10 mouse cellular contexts compared by ENCODE assay signal in genomic region chrX:166167307-166167706, GRCm38 (mm10). TPM values are rescaled to one million over a fixed set of nuclear protein-coding genes. Genes with fewer than 3 reads are reported as not detected.
DNase-seq lines count a peak whose midpoint lies in the region.
"Had no signal": no experiment of that assay in that cellular context is flagged by ENCODE, and none has a peak within 500 bp of the region (broad histone marks: within the 10 kb centered on the region; RNA-seq: fewer than 3 reads in every experiment).

No protein-coding gene starts in this region.

- no peaks in the 10 kb centered on the region for H3K36me3 ChIP-seq in embryonic facial prominence, embryonic 10.5 days (replicated peaks)
- no peaks in the 10 kb centered on the region for H3K36me3 ChIP-seq in splenic B cell, adult 2 months (ENCODE audit: control insufficient read depth, insufficient read depth, low read length, poor library complexity, severe bottlenecking)
- H3K36me3 ChIP-seq: limb, embryonic 15.5 days had no signal

- peaks cover 29% of the 10 kb centered on the region for H3K27me3 ChIP-seq in embryonic facial prominence, embryonic 10.5 days (replicated peaks; ENCODE audit: low read depth, poor library complexity, severe bottlenecking)
- no peaks in the 10 kb centered on the region for H3K27me3 ChIP-seq in splenic B cell, adult 2 months (ENCODE audit: control insufficient read depth, insufficient read depth, low read length, poor library complexity, severe bottlenecking)

- peak; percentile 34 for DNase-seq in adrenal gland, postnatal 14 days
- no peak for DNase-seq in adrenal gland, postnatal 4 days (ENCODE audit: low spot score in 2 of 2)
- DNase-seq in layer of hippocampus, adult 11-12 months (ENCODE audit: low spot score), result peak; percentile 35
- no peak for DNase-seq in layer of hippocampus, adult 9-11 months
- DNase-seq in ES-CJ7 (ENCODE audit: low read depth, low spot score), result peak; percentile 27
- DNase-seq in embryonic facial prominence, embryonic 10.5 days (ENCODE audit: low spot score), result peak; percentile 10
- peak; percentile 71 for DNase-seq in splenic B cell, adult 2 months (ENCODE audit: low read depth, low spot score)
- no peak for DNase-seq in ovary, adult 18-20 months (ENCODE audit: low spot score)

- H3K4me1 ChIP-seq in embryonic facial prominence, embryonic 10.5 days, result peaks cover 3% of the 10 kb centered on the region; the same call in 1 of the 2 replicates
- H3K4me1 ChIP-seq: limb, embryonic 15.5 days had no signal

- 14% methylated on average over 4 of the region's 4 CpGs for WGBS in embryonic facial prominence, embryonic 10.5 days

- no peak overlapping the region for H3K27ac ChIP-seq in embryonic facial prominence, embryonic 10.5 days (replicated peaks)
- H3K27ac ChIP-seq: limb, embryonic 15.5 days had no signal

- H3K4me3 ChIP-seq in embryonic facial prominence, embryonic 10.5 days, result no peak overlapping the region
- H3K4me3 ChIP-seq: erythroblast, embryonic 14.5 days; limb, embryonic 15.5 days had no signal

- no peaks in the 10 kb centered on the region for H3K9me3 ChIP-seq in embryonic facial prominence, embryonic 10.5 days
- H3K9me3 ChIP-seq: limb, embryonic 15.5 days had no signal

RNA-seq across cellular contexts. Expression of gene Gemin8, which starts 2.9 kb away (rescaled TPM):
- 8.1 and 10.2 TPM in 2 replicates for total RNA-seq in adrenal gland, postnatal 14 days (2021)
- total RNA-seq in adrenal gland, postnatal 4 days (2021), result 10 to 100 TPM in 1 of 2 experiments, 1 to 10 TPM in 1; 9.8 to 16.6 TPM
- polyA plus RNA-seq in embryonic facial prominence, embryonic 10.5 days (2016; fragmentation: Nextera tagmentation; extraction: Ambion mirVana), result 17.1 and 17.4 TPM in 2 replicates

Comparison
In these comparisons a context has a peak if more than half of its experiments do, and no peak if none do; other contexts are left out.
1. DNase-seq: peak in adrenal gland, postnatal 14 days (single experiment), layer of hippocampus, adult 11-12 months (single experiment), ES-CJ7 (single experiment), embryonic facial prominence, embryonic 10.5 days (single experiment) and splenic B cell, adult 2 months (single experiment); none in adrenal gland, postnatal 4 days (0 of 2), layer of hippocampus, adult 9-11 months (single experiment) and ovary, adult 18-20 months (single experiment).